Mouse (Mus musculus) spleen, adult 2 months (tissue): ENCODE results near the gene Olfr750.

Experiments
- CTCF ChIP-seq: fragments of 200-500 bp; IDR thresholded peaks from 2 replicates; pipeline ENCODE4 v1.5.1; 2011; ENCODE audit warnings: mild to moderate bottlenecking, inconsistent platforms; ENCODE audit not compliant: insufficient read depth, insufficient read length, insufficient replicate concordance; ENCODE audit errors: extremely low read depth
- POLR2A ChIP-seq: fragments of 200-500 bp; IDR thresholded peaks from 2 replicates; pipeline ENCODE4 v1.6.1; 2011; ENCODE audit warnings: low read depth, low read length, inconsistent platforms

GRCm38 (mm10) chr14:51090921-51091900 lies 17.0 kb upstream of the Olfr750 start, which contains the start of the genes Rnase4 and Ang:
- TF ChIP-seq CTCF = no peak
- TF ChIP-seq POLR2A = no peak
